Mouse (Mus musculus): Measurements from ENCODE around the gene Scube1. TPM values are rescaled to one million over a fixed set of nuclear protein-coding genes. Genes with fewer than 3 reads are reported as not detected.

Gene Scube1
- polyA plus RNA-seq, 1 experiment = 38.6 TPM

GRCm38 (mm10) chr15:83712361-83712760, 12.5 kb downstream of the Scube1 start:
- DNase-seq (ENCODE audit: extremely low spot score in 1 of 2, low spot score in 1 of 2) = no peak

- DNase-seq (ENCODE audit: extremely low spot score in 1 of 2, low spot score in 1 of 2) = no peak
Observed at GRCm38 (mm10) chr15:83709889-83710774, 14.7 kb downstream of the Scube1 start.

GRCm38 (mm10) chr15:83706528-83707199, 18.2 kb downstream of the Scube1 start:
- DNase-seq (ENCODE audit: extremely low spot score in 1 of 2, low spot score in 1 of 2) = no peak

DNA sequence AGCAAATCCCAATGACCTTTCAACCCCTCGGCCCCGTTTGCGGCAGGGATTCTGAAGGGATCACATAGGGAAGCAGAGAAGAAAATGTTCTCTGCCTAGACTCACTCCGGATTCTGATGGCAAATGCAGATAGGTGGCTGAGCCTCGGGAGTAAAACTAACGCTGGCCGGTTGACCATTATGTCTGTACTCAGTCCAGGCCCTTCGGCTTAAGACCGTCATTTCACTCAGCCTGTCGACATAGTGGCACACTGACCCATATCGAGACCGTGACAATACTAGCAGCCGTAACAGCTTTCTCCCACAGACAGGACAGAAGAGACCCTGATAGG, 24.3 kb downstream of the Scube1 start:
- no peak for DNase-seq (ENCODE audit: extremely low spot score in 1 of 2, low spot score in 1 of 2)

DNA sequence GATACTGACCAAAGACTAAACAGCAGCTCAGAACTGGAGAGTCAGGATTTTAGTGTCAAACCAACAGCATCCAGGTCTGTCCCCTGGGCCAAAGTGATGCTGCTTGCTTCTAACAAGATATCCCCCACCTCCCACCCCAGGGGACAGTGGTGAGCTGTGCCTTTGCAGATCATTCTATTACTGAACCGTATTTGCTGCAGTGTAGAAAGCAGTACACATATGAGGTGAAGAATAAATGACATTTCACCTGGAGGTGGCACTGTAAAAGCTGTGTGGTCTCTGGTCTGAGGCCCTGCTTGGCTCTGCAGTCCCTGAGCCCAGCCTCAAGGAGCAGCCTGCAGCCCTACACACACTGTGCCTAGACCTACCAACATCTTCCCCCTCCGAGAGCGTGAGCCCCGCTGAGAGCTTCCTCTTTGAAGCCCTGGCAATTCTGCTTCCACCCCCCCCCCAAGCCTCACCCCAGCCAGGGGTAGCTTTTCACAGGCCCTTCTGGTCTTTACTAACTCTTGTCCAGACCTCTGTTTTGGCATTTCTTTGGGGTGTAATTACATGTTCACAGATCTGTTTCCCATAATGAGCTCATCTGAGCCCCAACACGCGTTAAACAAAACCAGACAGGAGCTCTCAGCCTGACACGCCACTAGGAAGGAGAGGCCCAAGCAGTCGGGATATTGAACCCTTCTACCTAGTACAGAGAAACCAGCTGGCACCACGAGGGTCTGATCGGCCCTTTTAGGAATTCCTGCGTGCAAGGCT, 24.8 kb downstream of the Scube1 start:
- DNase-seq (ENCODE audit: extremely low spot score in 1 of 2, low spot score in 1 of 2) = no peak

- no peak for DNase-seq (ENCODE audit: extremely low spot score in 1 of 2, low spot score in 1 of 2)
Observed at GRCm38 (mm10) chr15:83699132-83699833, 25.5 kb downstream of the Scube1 start.

- no peak for DNase-seq (ENCODE audit: extremely low spot score in 1 of 2, low spot score in 1 of 2)
Observed at GRCm38 (mm10) chr15:83696681-83697381, 28.0 kb downstream of the Scube1 start.

DNA sequence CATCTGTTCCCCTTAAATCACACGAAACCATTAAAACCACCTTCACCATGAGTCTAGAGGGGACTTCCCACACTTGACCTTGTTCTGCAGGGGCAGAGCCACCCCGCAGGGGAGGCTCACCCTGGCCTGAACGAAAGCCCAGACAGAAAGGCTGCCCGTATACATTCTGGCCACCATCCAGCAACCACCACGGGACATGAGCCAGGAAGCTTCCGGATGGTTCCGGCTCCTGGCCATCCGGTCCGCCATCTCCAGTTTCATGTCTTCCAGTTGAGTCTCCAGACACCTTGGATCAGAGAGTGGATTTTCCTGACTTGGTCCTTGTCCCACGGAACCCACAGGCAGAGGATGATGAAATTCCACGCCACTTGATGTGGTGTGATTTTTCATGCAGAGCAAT, 29.7 kb downstream of the Scube1 start:
- DNase-seq (ENCODE audit: extremely low spot score in 1 of 2, low spot score in 1 of 2) = no peak

DNA sequence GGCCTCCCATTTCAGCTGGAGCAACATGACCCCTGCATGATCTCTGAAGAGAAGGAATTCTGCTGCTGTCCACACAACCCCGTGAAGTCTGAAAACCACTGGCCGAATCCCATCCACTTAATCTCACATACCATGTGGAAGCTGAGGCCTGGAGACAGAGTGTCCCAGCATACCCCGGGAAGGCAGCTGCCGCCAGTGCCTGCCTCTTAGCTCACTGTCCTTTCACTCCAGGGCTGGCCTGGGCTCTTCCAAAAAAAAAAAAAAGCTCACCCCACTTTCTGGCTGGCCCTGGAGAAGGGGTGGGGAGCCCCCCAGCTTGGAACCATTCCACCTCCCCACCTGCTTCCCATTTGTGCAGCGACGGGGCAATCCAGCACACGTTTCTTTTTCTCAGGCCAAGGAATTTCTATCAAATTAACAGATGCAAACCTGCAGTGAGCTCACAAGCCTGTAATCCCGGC, 32.9 kb downstream of the Scube1 start:
- no peak for DNase-seq (ENCODE audit: extremely low spot score in 1 of 2, low spot score in 1 of 2)

GRCm38 (mm10) chr15:83689946-83690345, 34.9 kb downstream of the Scube1 start:
- DNase-seq (ENCODE audit: extremely low spot score in 1 of 2, low spot score in 1 of 2) = no peak

DNA sequence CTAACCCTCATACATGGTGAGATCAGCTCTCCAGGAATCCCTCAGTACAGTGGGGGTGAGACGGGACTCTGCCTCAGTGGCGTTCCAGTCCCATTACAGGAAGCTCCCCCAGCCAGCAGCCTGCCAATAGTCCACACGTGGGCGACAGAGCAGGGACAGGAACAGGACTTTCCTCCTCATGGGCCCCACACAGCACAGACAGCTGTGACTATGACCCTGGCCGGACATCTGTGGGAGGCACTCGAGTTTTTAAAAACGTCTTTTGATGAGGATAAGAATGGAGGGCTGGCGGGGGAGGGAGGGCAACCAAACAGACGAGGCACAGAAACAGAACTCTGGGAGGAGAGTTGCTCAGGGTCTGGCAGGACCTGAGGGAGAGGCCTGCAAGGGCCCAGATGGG, 38.2 kb downstream of the Scube1 start:
- DNase-seq (ENCODE audit: extremely low spot score in 1 of 2, low spot score in 1 of 2) = no peak

DNA sequence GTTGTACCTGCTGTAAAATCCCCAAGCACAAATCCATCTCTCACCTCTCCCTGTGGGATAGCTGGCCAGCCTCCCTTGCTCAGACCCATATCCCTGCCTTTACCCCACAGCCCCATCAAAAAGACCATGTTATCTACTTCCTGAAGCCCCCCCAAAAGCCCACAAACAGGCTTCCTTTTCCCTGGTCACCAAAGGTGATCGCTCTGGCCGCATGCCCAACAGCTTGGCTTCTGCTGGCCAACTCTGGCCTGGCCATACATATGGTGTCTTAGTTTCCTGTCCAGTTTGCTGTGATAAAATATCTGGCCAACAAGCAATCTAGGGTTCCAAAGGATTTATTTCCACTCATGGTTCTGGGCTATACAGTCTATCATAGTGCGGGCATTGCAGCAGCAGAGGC, 38.9 kb downstream of the Scube1 start:
- DNase-seq (ENCODE audit: extremely low spot score in 1 of 2, low spot score in 1 of 2) = no peak

DNA sequence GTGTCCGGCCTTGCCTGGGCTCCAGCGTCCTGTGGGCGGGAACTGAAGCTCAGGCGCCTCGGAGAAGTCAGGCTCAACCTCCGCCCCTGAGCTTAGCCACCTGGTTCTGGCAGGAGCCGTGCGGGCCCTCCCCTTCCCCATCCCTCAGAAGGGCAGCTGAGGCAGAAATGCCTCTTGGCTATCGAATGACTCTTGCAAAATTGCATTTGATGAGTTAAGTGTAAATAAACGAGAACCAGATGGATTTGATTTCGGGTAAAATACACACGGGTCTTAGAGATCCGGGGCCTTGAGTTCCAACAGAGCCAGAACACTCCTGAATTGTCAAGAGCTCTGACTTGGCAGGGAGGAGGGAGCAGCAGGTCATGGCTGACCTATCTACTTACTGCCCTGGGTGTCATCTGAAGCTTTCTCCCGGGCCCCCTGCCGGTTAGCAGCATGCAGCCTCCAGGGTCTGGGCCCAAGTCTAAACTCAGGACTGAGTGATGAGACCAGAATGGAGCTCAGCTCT, 41.7 kb downstream of the Scube1 start:
- no peak for DNase-seq (ENCODE audit: extremely low spot score in 1 of 2, low spot score in 1 of 2)

- no peak for DNase-seq (ENCODE audit: extremely low spot score in 1 of 2, low spot score in 1 of 2)
Observed at GRCm38 (mm10) chr15:83680300-83680699, 44.5 kb downstream of the Scube1 start.

DNA sequence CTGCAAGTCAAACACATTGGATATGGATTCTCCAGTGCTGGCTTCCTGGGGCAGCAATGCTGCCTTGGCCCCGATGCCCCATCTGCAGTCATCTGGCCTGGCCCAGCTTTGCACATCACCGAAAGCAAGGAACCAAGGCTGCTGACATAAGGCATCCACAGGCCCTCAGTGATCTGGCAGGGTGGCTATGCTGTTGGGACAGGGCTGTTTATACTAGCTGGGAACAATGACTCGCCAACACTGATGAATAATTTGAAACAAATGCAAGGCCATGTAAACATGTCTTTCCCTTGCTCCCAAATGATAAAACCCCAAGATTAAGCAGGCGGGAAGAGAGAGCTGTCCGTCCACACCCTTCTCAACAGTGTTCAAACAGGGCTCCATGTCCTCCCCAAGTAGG, 45.1 kb downstream of the Scube1 start:
- no peak for DNase-seq (ENCODE audit: extremely low spot score in 1 of 2, low spot score in 1 of 2)

GRCm38 (mm10) chr15:83678606-83679005, 46.2 kb downstream of the Scube1 start:
- no peak for DNase-seq (ENCODE audit: extremely low spot score in 1 of 2, low spot score in 1 of 2)

DNA sequence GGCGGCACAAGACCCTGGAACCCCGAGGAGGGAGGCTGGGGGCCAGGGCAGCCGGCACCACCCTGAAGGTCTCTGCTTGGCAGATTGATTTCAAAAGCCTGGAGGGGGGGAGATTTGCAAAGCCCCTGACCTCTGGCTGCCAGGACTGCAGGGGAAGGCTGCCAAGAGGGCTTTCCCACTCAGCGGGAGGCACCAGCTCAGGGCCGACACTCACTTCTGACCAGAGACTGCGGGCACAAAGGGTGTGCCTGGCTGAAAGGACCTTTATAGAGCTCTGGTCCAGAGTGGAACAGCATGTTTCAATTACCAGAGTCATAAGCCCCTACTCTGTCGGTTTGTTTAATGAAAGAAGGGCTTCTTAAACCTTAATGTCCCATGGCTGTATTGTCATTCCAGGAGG, 46.7 kb downstream of the Scube1 start:
- DNase-seq (ENCODE audit: extremely low spot score in 1 of 2, low spot score in 1 of 2) = no peak

- no peak for DNase-seq (ENCODE audit: extremely low spot score in 1 of 2, low spot score in 1 of 2)
Observed at GRCm38 (mm10) chr15:83677098-83677497, 47.7 kb downstream of the Scube1 start.

DNA sequence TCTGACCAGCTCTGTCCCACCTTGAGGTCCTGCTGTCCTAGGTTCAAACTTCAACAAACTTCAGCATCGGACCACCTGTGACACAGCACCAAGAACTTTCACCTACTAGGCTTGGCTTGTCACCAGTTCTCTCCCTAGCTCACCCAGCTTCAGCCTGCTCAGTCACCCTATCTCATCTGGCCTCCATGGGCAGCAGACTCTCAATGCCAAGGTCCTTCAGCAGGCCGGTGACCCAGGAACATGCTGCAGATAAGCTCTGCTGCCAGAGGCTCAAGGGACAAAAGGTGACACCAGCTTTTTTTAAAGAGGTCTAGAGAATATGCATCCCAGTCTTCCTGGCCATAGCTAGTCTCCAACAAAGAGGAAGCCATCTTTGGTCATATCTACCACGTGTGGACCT, 48.5 kb downstream of the Scube1 start:
- DNase-seq (ENCODE audit: extremely low spot score in 1 of 2, low spot score in 1 of 2) = no peak

GRCm38 (mm10) chr15:83673621-83674020, 51.2 kb downstream of the Scube1 start:
- DNase-seq (ENCODE audit: extremely low spot score in 1 of 2, low spot score in 1 of 2) = no peak

Data from frontal cortex, adult 2 months (tissue).